Mouse (Mus musculus): ENCODE measurements around the gene Rab5if.

- no peak for TF ChIP-seq HCFC1 (IDR thresholded peaks at IDR 0.05; ENCODE audit: low read depth, low read length)
- TF ChIP-seq CTCF (IDR thresholded peaks at IDR 0.05 in 2 of 3, conservative IDR thresholded peaks at IDR 0.05 in 1 of 3; ENCODE audit: control insufficient read depth in 1 of 3, insufficient read depth in 1 of 3, low read depth in 2 of 3, low read length in 3 of 3, poor library complexity in 1 of 3, severe bottlenecking in 1 of 3), result no peak
- no peak for TF ChIP-seq POLR2AphosphoS5 (IDR thresholded peaks at IDR 0.05; ENCODE audit: borderline replicate concordance, low read depth, low read length)
- no peak for TF ChIP-seq POLR2A (IDR thresholded peaks at IDR 0.05; ENCODE audit: control insufficient read depth in 1 of 2, insufficient read depth in 1 of 2, low read depth in 1 of 2, low read length in 2 of 2, poor library complexity in 1 of 2)
- TF ChIP-seq MYC (IDR thresholded peaks at IDR 0.05; ENCODE audit: low read depth, low read length), result no peak
- no peak for TF ChIP-seq UBTF (IDR thresholded peaks at IDR 0.05; ENCODE audit: borderline replicate concordance, insufficient read depth, low read depth, low read length)
- TF ChIP-seq TCF12 (IDR thresholded peaks at IDR 0.05; ENCODE audit: low read depth, low read length), result no peak
- TF ChIP-seq ZNF384 (IDR thresholded peaks at IDR 0.05; ENCODE audit: low read depth, low read length), result no peak
These were observed 55.6 kb downstream of the Rab5if start for GRCm38 (mm10) chr2:156918562-156918961.

All from MEL (cell line).